Comparison of ENCODE assay signal across 7 mouse cellular contexts in genomic region chr11:120349986-120350702, GRCm38 (mm10). TPM values are rescaled to one million over a fixed set of nuclear protein-coding genes. Genes with fewer than 3 reads are reported as not detected.
DNase-seq lines count a peak whose midpoint lies in the region; ATAC-seq lines count a peak whose summit lies in the region.

No protein-coding gene starts in this region.

- peak; percentile 97 for DNase-seq in ZHBTc4 (ENCODE audit: low read depth, low spot score)
- peak; percentile 72 to 86 for DNase-seq in cerebellum, postnatal 4 days (ENCODE audit: low spot score in 2 of 2)
- peak; percentile 91 for DNase-seq in gastrocnemius, postnatal 10 days
- peak; percentile 66 to 74 for DNase-seq in left cerebral cortex, postnatal 25 days (ENCODE audit: low spot score in 2 of 2)
- peak; percentile 95 for DNase-seq in mesoderm, embryonic 11.5 days (ENCODE audit: low read depth, low spot score)
- DNase-seq in right cerebral cortex, postnatal 36 days (ENCODE audit: low spot score in 2 of 2) = peak; percentile 59 to 64

- peak; percentile 20 for ATAC-seq in inflammation-experienced regulatory T-cells, adult 6 months

- intact Hi-C loops in left cerebral cortex, postnatal 25 days (cut with DNase I) = loop anchor here (2.0 kb wide), 4 partner anchors 29 to 159 kb away; partner anchors contain the start of genes Bahcc1 and Faap100

RNA-seq across cellular contexts. Expression of gene Actg1, which starts 1.8 kb away (rescaled TPM):
- 100 to 1,000 TPM; 439 to 618 TPM for total RNA-seq in gastrocnemius, postnatal 10 days (2021)
- 1,000 to 10,000 TPM; 2,239 to 4,634 (median 2,897) TPM for polyA plus RNA-seq in inflammation-experienced regulatory T-cells, adult 6 months (2017; shearing (Covaris generic))
- total RNA-seq in left cerebral cortex, postnatal 25 days (2021) = 1,000 to 10,000 TPM; 1,262 to 1,272 TPM

RNA-seq across cellular contexts. Expression of gene Fscn2, which starts 11.2 kb away (rescaled TPM):
- under 1 TPM; 0.50 to 0.61 TPM for total RNA-seq in gastrocnemius, postnatal 10 days (2021)
- polyA plus RNA-seq in inflammation-experienced regulatory T-cells, adult 6 months (2017; shearing (Covaris generic)) = under 1 TPM in 1 of 3 experiments, not detected in 2; 0.98 TPM
- total RNA-seq in left cerebral cortex, postnatal 25 days (2021) = under 1 TPM in 1 of 2 experiments, not detected in 1; 0.21 TPM

RNA-seq across cellular contexts. Expression of gene Faap100, which starts 28.4 kb away (rescaled TPM):
- total RNA-seq in gastrocnemius, postnatal 10 days (2021) = 10 to 100 TPM; 14.6 to 15.3 TPM
- polyA plus RNA-seq in inflammation-experienced regulatory T-cells, adult 6 months (2017; shearing (Covaris generic)) = 10 to 100 TPM; 15.9 to 23.1 (median 17.9) TPM
- total RNA-seq in left cerebral cortex, postnatal 25 days (2021) = 10 to 100 TPM; 15.3 to 16.3 TPM

Comparison
In these comparisons a context has a peak if more than half of its experiments do, and no peak if none do; other contexts are left out.
1. Peak in every context shown above with its lines: DNase-seq and ATAC-seq.